Mouse (Mus musculus) liver, embryonic 12.5 days (tissue): ENCODE measurements around the gene Tmprss13. TPM values are rescaled to one million over a fixed set of nuclear protein-coding genes. Genes with fewer than 3 reads are reported as not detected.

ENCODE experiments used
- ATAC-seq: fragments of 200-750 bp; cut with Nextera tagmentation; 2 replicates; pipeline ENCODE4 v1.8.0; 2017; ENCODE audit warnings: moderate number of reproducible peaks, mild to moderate bottlenecking, moderate library complexity
- H3K27ac ChIP-seq: fragments of 300-500 bp; sonication (generic); 2 replicates; pipeline ENCODE4 v1.5.1; 2016; ENCODE audit warnings: mild to moderate bottlenecking
- H3K27me3 ChIP-seq: fragments of 300-500 bp; sonication (generic); replicated peaks from 2 replicates; pipeline ENCODE4 v1.6.1; 2016; ENCODE audit warnings: mild to moderate bottlenecking, moderate library complexity
- H3K36me3 ChIP-seq: fragments of 300-500 bp; sonication (generic); 2 replicates; pipeline ENCODE4 v1.6.1; 2016; ENCODE audit warnings: mild to moderate bottlenecking, moderate library complexity
- H3K4me1 ChIP-seq: fragments of 300-500 bp; sonication (generic); 2 replicates; pipeline ENCODE4 v1.6.1; 2016
- H3K4me2 ChIP-seq: fragments of 300-500 bp; sonication (generic); 2 replicates; pipeline ENCODE4 v1.6.1; 2016; ENCODE audit warnings: mild to moderate bottlenecking, moderate library complexity
- H3K4me3 ChIP-seq: fragments of 300-500 bp; sonication (generic); 2 replicates; pipeline ENCODE4 v1.5.1; 2016; ENCODE audit warnings: mild to moderate bottlenecking, moderate library complexity
- H3K9ac ChIP-seq: fragments of 300-500 bp; sonication (generic); 2 replicates; pipeline ENCODE4 v1.6.1; 2016; ENCODE audit warnings: mild to moderate bottlenecking, moderate library complexity
- H3K9me3 ChIP-seq: fragments of 300-500 bp; sonication (generic); replicated peaks from 2 replicates; pipeline ENCODE4 v1.6.1; 2016; ENCODE audit warnings: mild to moderate bottlenecking, moderate library complexity
- WGBS: fragments of 180-500 bp; shearing (Covaris S2); methylation state at CpG from one replicate; pipeline ENCODE4 v1.1.7; 2016; ENCODE audit not compliant: insufficient replicate concordance; 5-methylcytosine and 5-hydroxymethylcytosine counted together
- polyA plus RNA-seq: library from polyadenylated mRNA; unstranded; fragments of >200 nt; fragmentation: Nextera tagmentation; extraction: Ambion mirVana; gene quantifications from 2 replicates; pipeline ENCODE4 v1.2.1, GENCODE M21; 2016

Tmprss13 gene
- polyA plus RNA-seq, result not detected in 2 replicates

DNA sequence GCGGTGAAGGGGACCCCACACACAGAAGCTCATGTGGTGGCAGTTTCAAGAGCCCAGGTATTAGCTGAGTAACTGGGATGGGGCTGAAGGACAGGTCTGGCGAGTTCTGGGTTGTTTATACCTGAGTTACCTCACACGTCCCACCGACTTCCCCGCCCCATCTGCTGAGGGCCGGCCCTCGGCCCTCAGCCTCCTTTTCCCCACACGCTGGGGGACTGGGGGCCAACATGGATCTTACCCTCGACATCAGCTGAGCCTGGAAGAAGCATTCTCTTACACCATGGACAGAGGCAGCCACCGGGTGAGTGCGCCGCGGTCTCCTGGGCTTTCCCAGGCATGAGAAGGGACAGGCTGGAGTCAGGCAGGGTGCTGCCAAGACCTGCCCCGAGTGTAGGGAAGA is at the start of gene Tmprss13:
Gene Tmprss13 (plus strand): TSS at position 246 of the 400 bp plus-strand sequence.
- H3K4me3 ChIP-seq, result no peak within 1 kb of the TSS
- H3K27ac ChIP-seq, result no peak within 1 kb of the TSS
- no peak within 1 kb of the TSS for H3K4me2 ChIP-seq
- H3K9me3 ChIP-seq, result no peaks in the 10 kb centered on the region
- 25% methylated on average over 14 of the region's 14 CpGs for WGBS
- H3K9ac ChIP-seq, result no peak within 1 kb of the TSS
- peaks cover 58% of the 10 kb centered on the region for H3K27me3 ChIP-seq
- no peak for ATAC-seq
- H3K4me1 ChIP-seq, result no peaks in the 10 kb centered on the region
- H3K36me3 ChIP-seq, result no peaks in the 10 kb centered on the region

DNA sequence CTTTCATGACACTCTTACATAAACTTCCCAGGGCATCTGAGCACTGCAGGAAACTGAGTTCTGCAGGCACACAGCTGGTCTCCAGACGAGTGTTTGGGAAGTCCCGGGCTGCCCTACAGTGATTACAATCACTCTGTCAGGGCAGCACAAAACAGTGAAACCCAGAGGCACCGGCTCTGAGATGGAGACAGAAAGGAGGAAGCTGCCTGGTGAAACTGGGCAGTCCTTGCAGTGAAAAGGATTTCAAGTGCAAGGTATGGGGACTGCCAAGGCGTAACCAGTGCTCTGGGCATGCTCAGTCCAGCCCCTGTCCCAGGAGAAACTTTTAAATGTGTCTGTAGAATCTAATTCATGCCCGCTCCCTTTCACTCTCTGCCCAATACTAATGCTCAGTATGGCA is 46.7 kb upstream of the Tmprss13 start:
- no peak for ATAC-seq
- H3K9ac ChIP-seq, result no peak overlapping the region
- no peaks in the 10 kb centered on the region for H3K9me3 ChIP-seq
- H3K27ac ChIP-seq, result no peak overlapping the region
- WGBS, result 32% methylated on average over 5 of the region's 5 CpGs
- peaks cover 41% of the 10 kb centered on the region for H3K27me3 ChIP-seq
- H3K4me1 ChIP-seq, result peaks cover 48% of the 10 kb centered on the region
- no peaks in the 10 kb centered on the region for H3K36me3 ChIP-seq
- no peak overlapping the region for H3K4me2 ChIP-seq
- H3K4me3 ChIP-seq, result no peak overlapping the region

- peaks cover 38% of the 10 kb centered on the region for H3K4me1 ChIP-seq
- no peaks in the 10 kb centered on the region for H3K36me3 ChIP-seq
- peak overlapping the region; percentile 42 for H3K27ac ChIP-seq
- 20% methylated on average over 4 of the region's 4 CpGs for WGBS
- H3K4me3 ChIP-seq, result no peak overlapping the region
- ATAC-seq, result peak; percentile 93
- H3K27me3 ChIP-seq, result peaks cover 21% of the 10 kb centered on the region
- H3K4me2 ChIP-seq, result peak overlapping the region; percentile 22; the same call in 1 of the 2 replicates
- no peak overlapping the region for H3K9ac ChIP-seq
- no peaks in the 10 kb centered on the region for H3K9me3 ChIP-seq
Measured at GRCm38 (mm10) chr9:45274218-45274617, 44.7 kb upstream of the Tmprss13 start.

DNA sequence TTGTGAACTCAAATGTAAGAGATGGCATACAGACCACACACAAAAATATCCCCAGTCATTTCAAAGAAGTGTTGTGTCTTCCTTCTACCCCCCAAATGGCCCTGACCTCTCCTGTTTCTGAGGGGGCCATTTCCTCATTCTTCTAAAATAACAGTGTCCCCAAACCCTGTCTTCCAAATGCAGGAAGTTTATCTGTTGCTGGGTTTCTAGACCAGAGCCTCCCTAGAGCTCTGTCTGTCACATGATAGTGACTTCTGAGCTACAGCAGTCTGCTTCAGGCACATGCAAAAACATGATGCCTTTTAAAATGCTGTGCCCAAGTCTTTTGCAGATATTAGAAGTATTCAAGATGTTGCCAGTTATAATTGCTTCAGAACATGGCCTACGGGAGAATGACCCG is 44.3 kb upstream of the Tmprss13 start:
- Histone ChIP-seq H3K27ac (peak overlapping the region; percentile 42), H3K4me2 (no peak overlapping the region), H3K9ac (no peak overlapping the region), H3K4me1 (peaks cover 36% of the 10 kb centered on the region), H3K36me3 (no peaks in the 10 kb centered on the region), H3K27me3 (peaks cover 16% of the 10 kb centered on the region), H3K9me3 (no peaks in the 10 kb centered on the region), H3K4me3 (no peak overlapping the region)
- ATAC-seq, result peak; percentile 57; the same call in 1 of the 2 replicates
- WGBS, result 31% methylated on average over 2 of the region's 2 CpGs

- Histone ChIP-seq H3K4me3 (no peak overlapping the region), H3K36me3 (no peaks in the 10 kb centered on the region), H3K27me3 (no peaks in the 10 kb centered on the region), H3K27ac (no peak overlapping the region), H3K4me1 (peaks cover 3% of the 10 kb centered on the region), H3K9ac (no peak overlapping the region), H3K4me2 (no peak overlapping the region), H3K9me3 (no peaks in the 10 kb centered on the region)
- ATAC-seq, result no peak
- WGBS, result 63% methylated on average over 3 of the region's 3 CpGs
Measured at GRCm38 (mm10) chr9:45280059-45280458, 38.8 kb upstream of the Tmprss13 start.

GRCm38 (mm10) chr9:45280891-45281290 is 38.0 kb upstream of the Tmprss13 start:
- ATAC-seq, result no peak
- H3K9me3 ChIP-seq, result no peaks in the 10 kb centered on the region

GRCm38 (mm10) chr9:45282466-45282865 is 36.4 kb upstream of the Tmprss13 start:
- no peak overlapping the region for H3K9ac ChIP-seq
- ATAC-seq, result no peak
- no peaks in the 10 kb centered on the region for H3K9me3 ChIP-seq
- H3K4me1 ChIP-seq, result no peaks in the 10 kb centered on the region
- H3K36me3 ChIP-seq, result no peaks in the 10 kb centered on the region
- H3K4me3 ChIP-seq, result no peak overlapping the region
- no peaks in the 10 kb centered on the region for H3K27me3 ChIP-seq
- 51% methylated on average over 5 of the region's 5 CpGs for WGBS
- no peak overlapping the region for H3K4me2 ChIP-seq
- H3K27ac ChIP-seq, result no peak overlapping the region

More at GRCm38 (mm10) chr9:45280891-45281290, 38.0 kb upstream of the Tmprss13 start:
- H3K36me3 ChIP-seq, result no peaks in the 10 kb centered on the region
- WGBS, result 27% methylated on average over 3 of the region's 3 CpGs
- H3K4me1 ChIP-seq, result no peaks in the 10 kb centered on the region
- no peak overlapping the region for H3K9ac ChIP-seq
- H3K27me3 ChIP-seq, result no peaks in the 10 kb centered on the region
- no peak overlapping the region for H3K27ac ChIP-seq
- no peak overlapping the region for H3K4me3 ChIP-seq
- no peak overlapping the region for H3K4me2 ChIP-seq

GRCm38 (mm10) chr9:45291481-45292168 is 27.3 kb upstream of the Tmprss13 start:
- Histone ChIP-seq H3K9ac (no peak overlapping the region), H3K27me3 (no peaks in the 10 kb centered on the region), H3K36me3 (no peaks in the 10 kb centered on the region), H3K4me3 (no peak overlapping the region), H3K4me2 (no peak overlapping the region), H3K9me3 (no peaks in the 10 kb centered on the region), H3K27ac (no peak overlapping the region), H3K4me1 (peaks cover 5% of the 10 kb centered on the region; the same call in 1 of the 2 replicates)
- 65% methylated on average over 11 of the region's 11 CpGs for WGBS
- ATAC-seq, result no peak

DNA sequence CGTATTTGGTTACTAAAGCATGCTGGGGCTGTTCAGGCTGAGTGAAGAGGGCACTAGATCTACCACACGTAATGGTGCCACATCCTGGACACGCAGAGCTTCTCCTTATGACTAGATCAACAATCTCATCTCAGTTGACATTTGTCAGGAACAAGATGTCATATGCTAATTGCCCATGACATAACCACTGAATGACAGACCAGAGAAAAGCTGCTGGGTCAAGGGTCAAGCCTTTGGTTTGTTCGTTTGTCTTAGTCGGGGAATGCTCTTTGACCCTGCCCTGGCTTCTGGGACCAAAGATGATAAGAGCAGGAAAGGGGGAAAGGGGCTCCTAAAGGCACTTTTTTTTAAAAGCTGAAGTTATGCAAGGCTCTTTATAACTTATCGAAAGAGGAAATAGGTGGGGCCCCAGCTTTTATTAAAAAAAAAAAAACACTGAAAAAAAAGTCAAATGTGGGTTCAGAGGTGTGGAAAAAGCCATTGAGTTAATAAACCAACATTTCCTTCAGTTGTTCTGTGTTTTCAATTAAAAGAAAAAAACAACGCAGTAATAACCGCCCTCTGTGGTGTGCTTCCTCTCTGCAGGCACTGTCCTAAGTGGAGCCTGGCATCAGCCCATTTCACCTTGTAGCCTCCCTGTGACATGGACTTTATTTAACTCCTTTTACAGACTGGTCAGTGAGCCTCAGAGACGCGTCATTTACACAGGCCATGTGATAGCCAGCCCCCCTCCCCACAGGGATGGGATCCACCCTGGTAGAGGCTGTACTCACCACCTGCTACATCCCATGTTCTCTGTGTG is 24.5 kb upstream of the Tmprss13 start:
- no peak overlapping the region for H3K4me2 ChIP-seq
- WGBS, result 32% methylated on average over 10 of the region's 10 CpGs
- H3K4me1 ChIP-seq, result peaks cover 7% of the 10 kb centered on the region; the same call in 1 of the 2 replicates
- no peaks in the 10 kb centered on the region for H3K36me3 ChIP-seq
- H3K27ac ChIP-seq, result no peak overlapping the region
- no peak overlapping the region for H3K4me3 ChIP-seq
- ATAC-seq, result no peak
- no peaks in the 10 kb centered on the region for H3K9me3 ChIP-seq
- H3K27me3 ChIP-seq, result no peaks in the 10 kb centered on the region
- no peak overlapping the region for H3K9ac ChIP-seq

GRCm38 (mm10) chr9:45299231-45300006 is 19.5 kb upstream of the Tmprss13 start:
- no peak for ATAC-seq
- Histone ChIP-seq H3K9me3 (no peaks in the 10 kb centered on the region), H3K36me3 (no peaks in the 10 kb centered on the region), H3K4me1 (peaks cover 15% of the 10 kb centered on the region), H3K4me3 (no peak overlapping the region), H3K9ac (no peak overlapping the region), H3K27me3 (no peaks in the 10 kb centered on the region), H3K4me2 (no peak overlapping the region), H3K27ac (no peak overlapping the region)
- 66% methylated on average over 11 of the region's 11 CpGs for WGBS

DNA sequence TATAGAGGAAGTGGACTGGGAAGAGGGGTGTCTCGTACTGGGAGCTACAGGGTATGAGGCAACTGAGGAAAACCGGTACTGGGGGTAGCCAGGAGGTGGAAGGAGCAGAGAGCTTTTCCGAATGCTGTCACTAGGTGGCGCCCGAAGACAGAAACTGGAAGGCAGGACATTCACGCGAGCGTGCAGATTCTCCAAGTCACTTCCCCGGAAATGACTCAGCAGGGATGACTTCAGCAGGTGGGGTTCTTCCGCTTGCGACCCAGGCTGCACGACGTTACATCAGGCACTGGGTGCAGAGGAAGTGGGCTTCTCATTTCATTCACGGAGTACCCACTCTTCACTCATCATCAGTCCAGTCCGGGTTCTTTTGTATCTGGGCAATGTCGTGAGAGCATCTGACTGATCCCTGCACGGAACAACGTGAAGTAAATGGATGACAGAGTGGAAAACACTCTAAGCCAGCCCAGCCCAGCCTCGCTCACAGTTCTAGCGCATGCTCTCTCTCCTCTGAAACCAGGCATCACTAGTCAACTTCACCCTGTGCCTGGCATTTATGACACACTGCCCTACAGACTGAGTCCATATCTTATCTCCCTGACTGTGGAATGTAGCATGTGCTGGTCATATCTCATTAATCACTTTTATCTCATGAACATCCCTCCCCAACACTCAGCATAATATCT is 18.3 kb upstream of the Tmprss13 start:
- H3K4me1 ChIP-seq, result peaks cover 11% of the 10 kb centered on the region
- H3K27me3 ChIP-seq, result no peaks in the 10 kb centered on the region; the same call in 1 of the 2 replicates
- ATAC-seq, result peak; percentile 78
- H3K4me2 ChIP-seq, result peak overlapping the region; percentile 61
- H3K9ac ChIP-seq, result no peak overlapping the region
- H3K27ac ChIP-seq, result no peak overlapping the region
- H3K36me3 ChIP-seq, result no peaks in the 10 kb centered on the region
- H3K9me3 ChIP-seq, result no peaks in the 10 kb centered on the region
- 12% methylated on average over 20 of the region's 20 CpGs for WGBS
- H3K4me3 ChIP-seq, result peak overlapping the region; percentile 30
